ENCODE assay signal across 8 mouse cellular contexts in genomic region chr4:131904478-131904877, GRCm38 (mm10). TPM values are rescaled to one million over a fixed set of nuclear protein-coding genes. Genes with fewer than 3 reads are reported as not detected.
DNase-seq lines count a peak whose midpoint lies in the region; ATAC-seq and TF ChIP-seq lines count a peak whose summit lies in the region.

No protein-coding gene starts in this region.

- no peaks in the 10 kb centered on the region for H3K9me3 ChIP-seq in forebrain, embryonic 14.5 days (replicated peaks; ENCODE audit: control insufficient read depth, low read length)
- H3K9me3 ChIP-seq in lung, embryonic 15.5 days = no peaks in the 10 kb centered on the region

- no peak overlapping the region for H3K9ac ChIP-seq in forebrain, embryonic 14.5 days (ENCODE audit: low read length)
- no peak overlapping the region for H3K9ac ChIP-seq in lung, embryonic 15.5 days

- H3K27me3 ChIP-seq in thymus, adult 2 months (ENCODE audit: control insufficient read depth, insufficient read depth, low read length) = no peaks in the 10 kb centered on the region
- H3K27me3 ChIP-seq in forebrain, embryonic 14.5 days (replicated peaks; ENCODE audit: control insufficient read depth, insufficient read depth, low read length) = no peaks in the 10 kb centered on the region
- H3K27me3 ChIP-seq in lung, embryonic 15.5 days = no peaks in the 10 kb centered on the region
- H3K27me3 ChIP-seq in splenic B cell, adult 2 months (ENCODE audit: control insufficient read depth, insufficient read depth, low read length, poor library complexity, severe bottlenecking) = no peaks in the 10 kb centered on the region

- no peaks in the 10 kb centered on the region for H3K4me1 ChIP-seq in thymus, adult 2 months (replicated peaks; ENCODE audit: control insufficient read depth, insufficient read depth, low read length)
- no peaks in the 10 kb centered on the region for H3K4me1 ChIP-seq in forebrain, embryonic 14.5 days (ENCODE audit: control insufficient read depth, insufficient read depth, low read length)
- peaks cover 5% of the 10 kb centered on the region for H3K4me1 ChIP-seq in lung, embryonic 15.5 days

- no peak for ATAC-seq in forebrain, embryonic 14.5 days
- ATAC-seq in lung, embryonic 15.5 days (ENCODE audit: borderline replicate concordance, extremely low read depth, low FRiP score, low TSS enrichment) = peak; percentile 21; the same call in 1 of the 2 replicates

- 73% methylated on average over 8 of the region's 8 CpGs for WGBS in thymus, adult 2 months
- 54% methylated on average over 8 of the region's 8 CpGs for WGBS in forebrain, embryonic 14.5 days
- 54% methylated on average over 8 of the region's 8 CpGs for WGBS in lung, embryonic 15.5 days

- H3K27ac ChIP-seq in thymus, adult 2 months (ENCODE audit: control insufficient read depth, insufficient read depth, low read length) = no peak overlapping the region
- no peak overlapping the region for H3K27ac ChIP-seq in forebrain, embryonic 14.5 days (ENCODE audit: low read depth, low read length)
- no peak overlapping the region for H3K27ac ChIP-seq in lung, embryonic 15.5 days

- DNase-seq in gastrocnemius, postnatal 14 days = peak; percentile 35
- no peak for DNase-seq in gastrocnemius, postnatal 25 days
- peak; percentile 50 for DNase-seq in thymus, adult 2 months
- no peak for DNase-seq in thymus, adult 18-20 months
- DNase-seq in forebrain, embryonic 14.5 days (ENCODE audit: low spot score) = peak; percentile 63
- peak; percentile 47 for DNase-seq in splenic B cell, adult 2 months (ENCODE audit: low read depth, low spot score)
- DNase-seq in gastrocnemius, postnatal 36 days = no peak

- TF ChIP-seq CTCF in thymus, adult 2 months (IDR thresholded peaks at IDR 0.05; ENCODE audit: borderline replicate concordance, control insufficient read depth, extremely low read depth, insufficient read depth, low read length, poor library complexity) = 0 out of 2 replicates have a peak, but pooled peaks have one; percentile 34

- no peak overlapping the region for H3K4me2 ChIP-seq in forebrain, embryonic 14.5 days (ENCODE audit: low read length)
- H3K4me2 ChIP-seq in lung, embryonic 15.5 days = no peak overlapping the region

- no peak overlapping the region for H3K4me3 ChIP-seq in thymus, adult 2 months (ENCODE audit: control insufficient read depth, insufficient read depth, low read length)
- no peak overlapping the region for H3K4me3 ChIP-seq in forebrain, embryonic 14.5 days (ENCODE audit: low read depth, low read length)
- no peak overlapping the region for H3K4me3 ChIP-seq in lung, embryonic 15.5 days

- intact Hi-C loops in gastrocnemius, postnatal 14 days (cut with DNase I; ENCODE audit: low total_unique reads) = no loop called here
- intact Hi-C loops in gastrocnemius, postnatal 36 days (cut with DNase I) = no loop called here

- no peak for TF ChIP-seq POLR2A in thymus, adult 2 months (IDR thresholded peaks at IDR 0.05; ENCODE audit: control insufficient read depth, extremely low read depth, insufficient read depth, low read length, poor library complexity)

- H3K36me3 ChIP-seq in thymus, adult 2 months (ENCODE audit: control insufficient read depth, insufficient read depth, low read length) = peaks cover 32% of the 10 kb centered on the region
- peaks cover 50% of the 10 kb centered on the region for H3K36me3 ChIP-seq in forebrain, embryonic 14.5 days (ENCODE audit: control insufficient read depth, insufficient read depth, low read length)
- peaks cover 41% of the 10 kb centered on the region for H3K36me3 ChIP-seq in lung, embryonic 15.5 days
- peaks cover 7% of the 10 kb centered on the region; the same call in 1 of the 2 replicates for H3K36me3 ChIP-seq in splenic B cell, adult 2 months (ENCODE audit: control insufficient read depth, insufficient read depth, low read length, poor library complexity, severe bottlenecking)

RNA-seq across cellular contexts. Expression of gene Tmem200b, which starts 17.1 kb away (rescaled TPM):
- total RNA-seq in gastrocnemius, postnatal 14 days (2021) = 1 to 10 TPM; 4.5 to 5.5 TPM
- 1 to 10 TPM; 2.7 to 3.0 TPM for total RNA-seq in gastrocnemius, postnatal 25 days (2021)
- 4.9 and 6.0 TPM in 2 replicates for polyA plus RNA-seq in thymus, adult 2 months (2012; rRNA removed)
- not detected in 2 replicates for polyA plus RNA-seq in forebrain, embryonic 14.5 days (2014; fragmentation: Nextera tagmentation; extraction: Ambion mirVana)
- 1.1 and 1.2 TPM in 2 replicates for polyA plus RNA-seq in lung, embryonic 15.5 days (2015; fragmentation: Nextera tagmentation; extraction: Ambion mirVana)
- 1 to 10 TPM; 1.5 to 2.2 TPM for total RNA-seq in gastrocnemius, postnatal 36 days (2021)

RNA-seq across cellular contexts. Expression of gene Srsf4, which starts 31.1 kb away (rescaled TPM):
- total RNA-seq in gastrocnemius, postnatal 14 days (2021) = 10 to 100 TPM; 29.6 to 41.4 TPM
- total RNA-seq in gastrocnemius, postnatal 25 days (2021) = 10 to 100 TPM; 27.4 to 30.6 TPM
- polyA plus RNA-seq in thymus, adult 2 months (2012; rRNA removed) = 76.8 and 90.4 TPM in 2 replicates
- 109 and 132 TPM in 2 replicates for polyA plus RNA-seq in forebrain, embryonic 14.5 days (2014; fragmentation: Nextera tagmentation; extraction: Ambion mirVana)
- 117 and 119 TPM in 2 replicates for polyA plus RNA-seq in lung, embryonic 15.5 days (2015; fragmentation: Nextera tagmentation; extraction: Ambion mirVana)
- 10 to 100 TPM; 27.8 to 28.4 TPM for total RNA-seq in gastrocnemius, postnatal 36 days (2021)

Comparison
In these comparisons a context has a peak if more than half of its experiments do, and no peak if none do; other contexts are left out.
1. DNase-seq: peak in gastrocnemius, postnatal 14 days (single experiment), thymus, adult 2 months (single experiment), forebrain, embryonic 14.5 days (single experiment) and splenic B cell, adult 2 months (single experiment); none in gastrocnemius, postnatal 25 days (single experiment), thymus, adult 18-20 months (0 of 2) and gastrocnemius, postnatal 36 days (0 of 2).